Mouse (Mus musculus): ENCODE measurements around the gene Sox15.
"Not testable (repeated sequence)": the region's sequence is repeated elsewhere in the genome, so short reads cannot be mapped to it uniquely, and the experiment has no call there.

The Sox15 gene

GRCm38 (mm10) chr11:69698574-69698973, 43.5 kb downstream of the Sox15 start:
- in situ Hi-C loops (cut with MseI, MboI) = no loop called here

GRCm38 (mm10) chr11:69699595-69699994, 44.5 kb downstream of the Sox15 start:
- in situ Hi-C loops (cut with MseI, MboI) = no loop called here

GRCm38 (mm10) chr11:69702886-69703285, 47.8 kb downstream of the Sox15 start:
- in situ Hi-C loops (cut with MseI, MboI) = not testable (repeated sequence)

GRCm38 (mm10) chr11:69703381-69703780, 48.3 kb downstream of the Sox15 start:
- in situ Hi-C loops (cut with MseI, MboI) = not testable (repeated sequence)

- in situ Hi-C loops (cut with MseI, MboI) = no loop called here
Observed at GRCm38 (mm10) chr11:69703814-69704612, 48.9 kb downstream of the Sox15 start.

GRCm38 (mm10) chr11:69704613-69705010, 49.5 kb downstream of the Sox15 start:
- in situ Hi-C loops (cut with MseI, MboI) = no loop called here

Measured in mouse trophoblast stem cell (cell line).